Mouse (Mus musculus) stomach, embryonic 16.5 days (tissue): ENCODE measurements at regions not wholly inside any gene's neighbourhood (a gene's known extent, or its start where the extent isn't known, plus 50 kb on each side); places are given as distances from the start of the nearest gene placed in this dataset.

Experiments used
- ATAC-seq: fragments of 200-750 bp; cut with Nextera tagmentation; 2 replicates; pipeline ENCODE4 v1.8.0; 2017; ENCODE audit warnings: moderate number of reproducible peaks, moderate TSS enrichment; ENCODE audit not compliant: insufficient read depth, low FRiP score
- H3K27ac ChIP-seq: fragments of 300-500 bp; sonication (generic); 2 replicates; pipeline ENCODE4 v1.5.1; 2014; ENCODE audit warnings: low read length
- H3K27me3 ChIP-seq: fragments of 300-500 bp; sonication (generic); 2 replicates; pipeline ENCODE4 v1.6.1; 2014; ENCODE audit warnings: low read length, control low read depth, mixed read lengths; ENCODE audit not compliant: control insufficient read depth, insufficient read depth
- H3K36me3 ChIP-seq: fragments of 300-500 bp; sonication (generic); 2 replicates; pipeline ENCODE4 v1.6.1; 2014; ENCODE audit warnings: low read length; ENCODE audit not compliant: control insufficient read depth, insufficient read depth
- H3K4me1 ChIP-seq: fragments of 300-500 bp; sonication (generic); 2 replicates; pipeline ENCODE4 v1.6.1; 2014; ENCODE audit warnings: low read length, control low read depth, mixed read lengths; ENCODE audit not compliant: control insufficient read depth, insufficient read depth
- H3K4me2 ChIP-seq: fragments of 300-500 bp; sonication (generic); 2 replicates; pipeline ENCODE4 v1.6.1; 2014; ENCODE audit warnings: low read depth, low read length, mixed read lengths
- H3K4me3 ChIP-seq: fragments of 300-500 bp; sonication (generic); replicated peaks from 2 replicates; pipeline ENCODE4 v1.5.1; 2014; ENCODE audit warnings: mild to moderate bottlenecking, low read length
- H3K9ac ChIP-seq: fragments of 300-500 bp; sonication (generic); 2 replicates; pipeline ENCODE4 v1.6.1; 2014; ENCODE audit warnings: low read length
- H3K9me3 ChIP-seq: fragments of 300-500 bp; sonication (generic); replicated peaks from 2 replicates; pipeline ENCODE4 v1.6.1; 2016; ENCODE audit warnings: low read length, control low read depth; ENCODE audit not compliant: control insufficient read depth
- WGBS: fragments of 180-500 bp; shearing (Covaris S2); extraction: QIAGEN DNeasy Blood & Tissue Kit; methylation state at CpG from one replicate; pipeline ENCODE4 v1.1.7; 2014; 5-methylcytosine and 5-hydroxymethylcytosine counted together

- H3K4me3 ChIP-seq: no peak overlapping the region
- H3K27me3 ChIP-seq: no peaks in the 10 kb centered on the region
- no peak overlapping the region for H3K4me2 ChIP-seq
- no peaks in the 10 kb centered on the region for H3K36me3 ChIP-seq
- ATAC-seq: no peak
- 54% methylated on average over 4 of the region's 4 CpGs for WGBS
- H3K4me1 ChIP-seq: no peaks in the 10 kb centered on the region
- no peaks in the 10 kb centered on the region for H3K9me3 ChIP-seq
- no peak overlapping the region for H3K27ac ChIP-seq
- no peak overlapping the region for H3K9ac ChIP-seq
Measured at GRCm38 (mm10) chr16:8351424-8351823, 73.5 kb downstream of the Tmem114 start.

- Histone ChIP-seq H3K27me3 (no peaks in the 10 kb centered on the region), H3K9me3 (no peaks in the 10 kb centered on the region)
- WGBS: 74% methylated on average over 3 of the region's 3 CpGs
Measured at GRCm38 (mm10) chr16:8349148-8349547, 75.8 kb downstream of the Tmem114 start.

DNA sequence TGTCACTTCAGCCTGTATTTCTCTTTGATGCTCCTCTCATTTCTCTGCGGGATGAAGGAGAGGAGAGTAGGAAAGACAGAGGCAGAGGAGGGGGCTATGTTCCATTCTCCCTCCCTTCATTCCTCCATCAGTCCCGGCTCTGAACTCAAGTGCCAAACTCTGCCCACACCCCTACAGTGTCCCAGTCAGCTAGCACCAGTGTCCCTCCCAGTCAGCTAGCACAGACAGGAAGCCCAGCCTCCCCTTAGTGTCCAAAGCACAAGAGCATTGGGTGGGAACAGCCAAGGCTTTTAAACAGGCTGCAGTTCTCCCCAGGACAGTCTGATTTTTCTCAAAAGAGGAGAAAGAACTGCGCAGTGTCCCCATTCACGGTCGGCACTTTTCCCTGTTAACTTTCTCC, 76.3 kb downstream of the Tmem114 start:
- H3K4me1 ChIP-seq: no peaks in the 10 kb centered on the region
- H3K27me3 ChIP-seq: no peaks in the 10 kb centered on the region
- H3K4me3 ChIP-seq: no peak overlapping the region
- no peak overlapping the region for H3K4me2 ChIP-seq
- 63% methylated on average over 5 of the region's 5 CpGs for WGBS
- H3K9ac ChIP-seq: no peak overlapping the region
- no peak for ATAC-seq
- no peaks in the 10 kb centered on the region for H3K36me3 ChIP-seq
- H3K27ac ChIP-seq: no peak overlapping the region
- no peaks in the 10 kb centered on the region for H3K9me3 ChIP-seq

More at GRCm38 (mm10) chr16:8349148-8349547, 75.8 kb downstream of the Tmem114 start:
- Histone ChIP-seq H3K27ac (no peak overlapping the region), H3K9ac (no peak overlapping the region), H3K4me2 (no peak overlapping the region), H3K36me3 (no peaks in the 10 kb centered on the region), H3K4me1 (no peaks in the 10 kb centered on the region), H3K4me3 (no peak overlapping the region)
- no peak for ATAC-seq

GRCm38 (mm10) chr16:8345216-8345615, 79.7 kb downstream of the Tmem114 start:
- Histone ChIP-seq H3K4me3 (no peak overlapping the region), H3K36me3 (no peaks in the 10 kb centered on the region), H3K9ac (no peak overlapping the region), H3K27me3 (no peaks in the 10 kb centered on the region), H3K4me1 (no peaks in the 10 kb centered on the region), H3K9me3 (no peaks in the 10 kb centered on the region), H3K4me2 (no peak overlapping the region), H3K27ac (no peak overlapping the region)
- 87% methylated on average over 7 of the region's 7 CpGs for WGBS
- ATAC-seq: no peak

- Histone ChIP-seq H3K9ac (0 out of 2 replicates have a peak overlapping the region, but pooled peaks have one; percentile 5), H3K27ac (no peak overlapping the region), H3K36me3 (no peaks in the 10 kb centered on the region), H3K27me3 (no peaks in the 10 kb centered on the region), H3K4me3 (no peak overlapping the region), H3K9me3 (no peaks in the 10 kb centered on the region), H3K4me2 (no peak overlapping the region), H3K4me1 (no peaks in the 10 kb centered on the region)
- WGBS: 28% methylated on average over 8 of the region's 8 CpGs
- no peak for ATAC-seq
Measured at GRCm38 (mm10) chr16:8333081-8333710, 91.7 kb downstream of the Tmem114 start.

GRCm38 (mm10) chr16:8311996-8312395, 112.9 kb downstream of the Tmem114 start:
- no peak overlapping the region for H3K4me3 ChIP-seq
- H3K4me1 ChIP-seq: no peaks in the 10 kb centered on the region
- no peaks in the 10 kb centered on the region for H3K36me3 ChIP-seq
- no peak for ATAC-seq
- no peak overlapping the region for H3K4me2 ChIP-seq
- no peaks in the 10 kb centered on the region for H3K9me3 ChIP-seq
- no peak overlapping the region for H3K27ac ChIP-seq
- H3K27me3 ChIP-seq: no peaks in the 10 kb centered on the region
- H3K9ac ChIP-seq: no peak overlapping the region
- WGBS: 58% methylated on average over 7 of the region's 7 CpGs

DNA sequence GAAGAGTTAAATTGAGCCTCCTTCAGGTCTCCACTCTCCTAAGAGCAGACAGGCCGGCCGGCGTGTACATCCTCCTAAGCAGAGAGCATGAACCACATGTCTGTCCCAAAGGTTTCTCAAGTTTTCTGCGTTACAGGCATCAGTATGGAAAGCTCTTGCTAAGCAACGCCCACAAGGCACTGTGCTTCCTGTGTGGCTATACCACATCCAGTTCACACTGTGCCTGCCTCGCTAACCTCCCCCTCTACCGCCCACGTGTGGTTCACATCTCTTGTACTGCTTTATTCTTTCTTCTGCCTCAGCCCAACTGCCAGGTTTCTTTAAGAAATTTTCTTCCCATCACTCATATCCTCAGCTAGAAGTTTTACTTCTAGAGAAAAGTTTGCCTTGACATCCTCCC, 118.5 kb downstream of the Tmem114 start:
- H3K4me3 ChIP-seq: no peak overlapping the region
- no peak overlapping the region for H3K4me2 ChIP-seq
- no peak overlapping the region for H3K9ac ChIP-seq
- H3K9me3 ChIP-seq: no peaks in the 10 kb centered on the region
- H3K4me1 ChIP-seq: no peaks in the 10 kb centered on the region
- no peak overlapping the region for H3K27ac ChIP-seq
- H3K27me3 ChIP-seq: no peaks in the 10 kb centered on the region
- no peaks in the 10 kb centered on the region for H3K36me3 ChIP-seq
- ATAC-seq: no peak
- 67% methylated on average over 8 of the region's 8 CpGs for WGBS
